Mouse (Mus musculus) gastrocnemius, adult 2 months (tissue): Measurements from ENCODE around the gene Abhd2. TPM values are rescaled to one million over a fixed set of nuclear protein-coding genes. Genes with fewer than 3 reads are reported as not detected.

ENCODE experiments used
- DNase-seq: peaks from one replicate; pipeline ENCODE4 v3.0.0; 2022
- H3K27ac ChIP-seq: fragments of 200-600 bp; 2 replicates; pipeline ENCODE4 v1.8.1; 2022; ENCODE audit warnings: mild to moderate bottlenecking
- H3K4me3 ChIP-seq: fragments of 200-600 bp; 2 replicates; pipeline ENCODE4 v1.8.1; 2022; ENCODE audit warnings: mild to moderate bottlenecking, moderate library complexity
- CTCF ChIP-seq: fragments of 200-600 bp; IDR thresholded peaks from 2 replicates; pipeline ENCODE4 v1.8.1; 2022; ENCODE audit warnings: antibody characterized with exemption, mild to moderate bottlenecking, moderate library complexity
- intact Hi-C: fragments of 180-260 bp; cut with DNase I; formaldehyde crosslinking; loops from one replicate; pipeline ENCODE4 v1.15.1; 2025
- total RNA-seq, 2 experiments: library from RNA; stranded (reverse); gene quantifications; 2 replicates each; pipeline ENCODE4 v1.2.3; 2021

Abhd2 gene
- total RNA-seq, 2 experiments from 2014 or later: 4.3 to 6.4 TPM

- intact Hi-C loops: no loop called here
- Histone ChIP-seq H3K4me3 (no peak overlapping the region), H3K27ac (no peak overlapping the region)
- no peak for DNase-seq
- no peak for TF ChIP-seq CTCF
These were observed 141.7 kb downstream of the Abhd2 start for GRCm38 (mm10) chr7:79414449-79415375.

Other genes starting within 250 kb of the Abhd2 start
- under 1 TPM in 1 of 2 experiments, not detected in 1; 0.03 TPM for gene Acan, start 219.7 kb upstream of the Abhd2 start, total RNA-seq
- under 1 TPM; 0.28 to 0.70 TPM for gene Hapln3, start 142.2 kb upstream of the Abhd2 start, total RNA-seq
- gene Mfge8, start 124.1 kb upstream of the Abhd2 start, total RNA-seq: 10 to 100 TPM; 39.1 to 53.6 TPM
- gene Rlbp1, start 113.8 kb downstream of the Abhd2 start, total RNA-seq: not detected
- under 1 TPM in 1 of 2 experiments, not detected in 1; 0.08 TPM for gene Fanci, start 118.7 kb downstream of the Abhd2 start, total RNA-seq
- 10 to 100 TPM; 35.2 to 38.4 TPM for gene Polg, start 193.2 kb downstream of the Abhd2 start, total RNA-seq